Mouse (Mus musculus): ENCODE data around the gene Atp6v0a4.

DNA sequence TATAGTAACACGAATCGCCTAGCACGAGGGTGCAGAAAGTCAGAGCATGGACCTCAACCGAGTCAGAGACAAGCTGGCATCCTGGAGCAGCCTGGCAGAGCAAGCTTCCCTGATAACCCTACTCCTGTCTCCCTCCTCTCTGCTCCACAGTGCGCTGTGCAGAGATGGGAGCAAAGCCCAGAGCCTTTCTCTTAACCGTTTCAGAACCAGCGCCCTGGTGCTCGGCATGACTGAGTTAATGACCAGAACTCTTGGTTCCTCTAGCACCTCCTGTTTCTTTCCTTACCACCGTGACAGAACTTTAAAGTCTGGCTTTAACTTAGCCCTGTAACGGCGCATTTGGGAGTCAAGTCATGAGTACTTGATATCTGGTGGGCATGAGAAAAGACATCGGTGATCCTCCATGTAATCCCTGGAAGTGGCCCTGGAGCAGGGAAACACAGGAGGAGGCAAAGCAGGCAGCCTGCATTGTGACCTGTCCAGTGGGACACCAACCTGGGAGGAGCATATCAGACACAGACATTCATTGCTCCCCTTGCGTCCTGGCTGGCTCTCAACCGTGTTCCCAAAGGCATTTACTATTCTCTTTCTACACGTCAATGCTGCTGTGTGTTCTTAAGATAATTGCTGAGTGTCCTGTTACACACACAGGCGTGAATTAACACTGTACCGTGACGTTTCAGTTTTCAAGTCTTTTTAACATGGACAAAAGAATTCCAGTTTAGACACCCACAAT is 747 bp downstream of the Atp6v0a4 start:
- TF ChIP-seq CTCF (IDR thresholded peaks at IDR 0.05; ENCODE audit: low read depth, low read length): no peak
- no peak for TF ChIP-seq TAL1 (conservative IDR thresholded peaks at IDR 0.05; ENCODE audit: low read depth, low read length)
- TF ChIP-seq POLR2AphosphoS5 (IDR thresholded peaks at IDR 0.05; ENCODE audit: insufficient replicate concordance, low read depth, low read length): no peak
- TF ChIP-seq GATA1 (IDR thresholded peaks at IDR 0.05; ENCODE audit: borderline replicate concordance, low read length): no peak
- TF ChIP-seq GATA2 (IDR thresholded peaks at IDR 0.05; ENCODE audit: borderline replicate concordance, low read depth, low read length): no peak

Data from G1E (cell line).